Mouse (Mus musculus): ENCODE measurements around the gene Iqch.

GRCm38 (mm10) chr9:63580046-63580445 lies 22.2 kb downstream of the Iqch start:
- TF ChIP-seq TAL1 (IDR thresholded peaks at IDR 0.05; ENCODE audit: low read length) (no peak), GATA1 (IDR thresholded peaks at IDR 0.05; ENCODE audit: low read length) (no peak)

All from erythroblast, embryonic 14.5 days (primary cell).